Mouse (Mus musculus): ENCODE measurements around the gene Slc26a5. TPM values are rescaled to one million over a fixed set of nuclear protein-coding genes. Genes with fewer than 3 reads are reported as not detected.

Slc26a5 gene
- polyA plus RNA-seq, 1 experiment from 2014 or later: not detected

DNA sequence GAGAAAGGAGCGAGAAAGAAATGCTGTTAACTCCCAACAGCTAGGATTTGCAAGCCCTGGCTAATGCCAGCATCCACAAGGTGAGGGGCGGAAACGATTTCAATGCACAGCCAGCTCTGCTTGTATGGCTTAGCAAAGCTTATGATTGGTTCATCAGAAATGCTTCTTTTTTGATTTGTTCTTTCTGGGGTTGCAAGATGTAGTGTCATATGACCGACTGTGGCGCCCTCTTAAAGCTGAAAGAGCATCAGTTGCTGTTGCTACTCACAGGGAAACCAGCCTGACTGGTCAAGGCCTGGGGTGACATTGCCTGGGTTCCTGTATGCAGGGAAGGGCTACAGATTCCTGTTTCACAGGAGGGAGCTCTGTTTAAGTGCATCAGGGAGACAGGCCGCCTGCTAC, 908 bp upstream of the Slc26a5 start:
- 0 out of 2 replicates have a peak, but pooled peaks cover 7% of the 10 kb centered on the region for H3K4me1 ChIP-seq (replicated peaks)
- H3K36me3 ChIP-seq: no peaks in the 10 kb centered on the region
- H3K4me3 ChIP-seq: peak overlapping the region; percentile 8; the same call in 1 of the 2 replicates
- no peaks in the 10 kb centered on the region for H3K9me3 ChIP-seq (replicated peaks)
- H3K27ac ChIP-seq (ENCODE audit: poor library complexity, severe bottlenecking): no peak overlapping the region
- no peak overlapping the region for H3K9ac ChIP-seq
- ATAC-seq (ENCODE audit: insufficient number of reproducible peaks, low FRiP score): no peak
- WGBS: 20% methylated on average over 6 of the region's 6 CpGs
- peaks cover 23% of the 10 kb centered on the region for H3K27me3 ChIP-seq (replicated peaks)
- H3K4me2 ChIP-seq: peak overlapping the region; percentile 65

DNA sequence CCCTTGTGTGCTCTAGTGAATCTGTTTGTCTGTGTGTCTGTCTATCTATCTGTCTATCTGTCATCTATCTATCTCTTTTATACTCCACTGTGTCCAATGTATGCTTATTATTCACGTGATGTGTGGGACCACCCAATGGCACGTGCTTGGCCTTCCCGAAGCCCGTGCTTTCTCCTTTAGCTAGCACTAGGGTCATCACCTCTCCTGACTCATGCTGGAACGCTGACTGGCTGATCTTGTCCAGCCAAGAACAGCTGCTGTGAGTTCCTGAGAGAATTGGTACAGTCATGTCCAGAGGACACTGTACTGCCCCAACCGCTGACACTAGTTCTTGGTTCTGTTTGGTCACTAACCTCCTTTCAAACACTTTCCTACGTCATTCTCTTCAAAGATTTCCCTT, 6.8 kb downstream of the Slc26a5 start:
- Histone ChIP-seq H3K36me3 (no peaks in the 10 kb centered on the region), H3K4me1 (replicated peaks) (no peaks in the 10 kb centered on the region), H3K27me3 (replicated peaks) (no peaks in the 10 kb centered on the region), H3K9ac (no peak overlapping the region), H3K9me3 (replicated peaks) (no peaks in the 10 kb centered on the region), H3K27ac (ENCODE audit: poor library complexity, severe bottlenecking) (no peak overlapping the region), H3K4me2 (no peak overlapping the region), H3K4me3 (no peak overlapping the region)
- ATAC-seq (ENCODE audit: insufficient number of reproducible peaks, low FRiP score): no peak
- 75% methylated on average over 7 of the region's 7 CpGs for WGBS

DNA sequence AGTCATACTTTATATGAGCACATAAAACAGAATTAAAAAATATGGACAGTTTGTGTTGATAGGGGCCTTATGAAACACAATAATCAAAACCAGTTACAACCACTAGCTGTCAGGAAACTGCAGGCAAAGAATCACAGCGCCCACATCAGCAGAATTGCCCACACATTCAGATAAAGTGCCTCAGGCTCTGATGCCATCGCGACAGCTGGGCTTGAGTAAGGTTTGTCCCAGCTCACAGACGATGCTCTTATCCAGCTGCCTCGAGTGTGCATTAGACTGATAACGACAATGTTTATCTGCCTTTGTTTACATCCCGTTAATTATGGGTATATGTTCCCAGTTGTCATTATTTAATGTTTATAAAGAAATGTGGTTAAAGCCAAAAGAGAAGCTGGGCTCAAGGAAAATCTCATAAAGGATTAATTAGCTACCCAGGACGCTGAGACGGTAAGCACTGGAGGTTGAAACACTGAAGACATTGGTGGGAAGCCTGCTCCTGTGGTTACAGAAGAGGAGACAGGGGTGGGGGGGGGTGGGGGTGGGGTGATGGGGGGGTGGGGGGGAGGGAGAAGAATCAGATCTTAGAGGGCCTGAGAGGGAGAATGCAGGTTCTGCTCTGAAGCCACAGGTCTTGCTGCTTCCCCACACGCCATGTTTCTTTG, 13.6 kb downstream of the Slc26a5 start:
- no peak overlapping the region for H3K27ac ChIP-seq (ENCODE audit: poor library complexity, severe bottlenecking)
- no peaks in the 10 kb centered on the region for H3K27me3 ChIP-seq (replicated peaks)
- H3K4me2 ChIP-seq: no peak overlapping the region
- no peaks in the 10 kb centered on the region for H3K4me1 ChIP-seq (replicated peaks)
- H3K9me3 ChIP-seq (replicated peaks): no peaks in the 10 kb centered on the region
- no peak overlapping the region for H3K4me3 ChIP-seq
- H3K36me3 ChIP-seq: no peaks in the 10 kb centered on the region
- no peak overlapping the region for H3K9ac ChIP-seq
- no peak for ATAC-seq (ENCODE audit: insufficient number of reproducible peaks, low FRiP score)
- WGBS: 40% methylated on average over 10 of the region's 10 CpGs

DNA sequence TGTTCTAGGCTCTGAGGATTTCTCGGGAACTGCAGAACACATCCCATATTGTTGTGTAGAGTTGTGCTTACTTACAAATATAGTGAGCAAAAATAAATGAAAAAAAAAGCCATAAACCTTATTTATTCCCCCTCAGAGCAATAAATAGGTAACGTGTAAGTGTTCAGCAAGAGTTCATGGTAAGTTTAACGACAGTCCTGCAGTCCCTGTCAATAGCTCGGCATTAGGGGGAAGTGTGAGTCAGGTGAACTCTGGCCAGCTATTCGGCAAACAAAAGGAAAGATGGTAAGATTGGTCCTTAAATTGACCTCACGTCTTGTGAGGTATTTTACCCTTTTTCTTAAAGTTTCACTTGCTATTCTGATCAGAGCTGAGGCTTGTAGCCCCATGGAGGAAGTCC, 18.0 kb downstream of the Slc26a5 start:
- no peaks in the 10 kb centered on the region for H3K27me3 ChIP-seq (replicated peaks)

DNA sequence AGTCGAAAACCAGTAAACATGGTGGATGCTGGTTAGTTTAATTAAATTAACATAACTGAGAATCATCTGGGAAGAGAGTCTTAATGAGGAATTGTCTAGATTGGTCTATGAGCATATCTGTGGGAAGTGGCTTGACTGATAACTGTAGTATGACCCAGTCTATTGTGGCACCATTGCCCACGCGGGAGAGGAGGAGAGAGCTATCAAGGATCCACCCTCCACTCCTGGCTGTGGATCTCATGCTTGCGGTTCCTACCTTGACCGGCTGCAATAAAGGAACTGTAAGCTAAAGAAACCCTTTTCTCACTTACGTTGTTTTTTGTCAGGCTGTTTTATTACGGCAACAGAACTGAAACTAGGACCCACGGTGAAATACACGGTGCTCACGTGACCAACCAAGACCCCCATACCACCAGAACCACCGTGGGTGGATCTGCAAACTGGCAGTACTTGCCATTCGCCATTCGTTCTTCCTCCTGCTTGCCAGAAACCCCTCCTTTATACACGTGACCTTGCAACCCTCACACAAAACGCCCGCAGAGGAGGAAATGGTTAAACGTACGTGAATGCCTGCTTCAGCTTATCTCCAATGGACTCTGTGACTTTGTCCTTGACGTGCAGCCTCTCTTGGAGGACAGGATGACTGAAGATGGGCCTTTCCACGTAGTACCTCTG, 18.7 kb downstream of the Slc26a5 start:
- Histone ChIP-seq H3K4me2 (no peak overlapping the region), H3K4me1 (replicated peaks) (no peaks in the 10 kb centered on the region), H3K27me3 (replicated peaks) (no peaks in the 10 kb centered on the region), H3K36me3 (no peaks in the 10 kb centered on the region), H3K4me3 (no peak overlapping the region), H3K9me3 (replicated peaks) (no peaks in the 10 kb centered on the region), H3K27ac (ENCODE audit: poor library complexity, severe bottlenecking) (no peak overlapping the region), H3K9ac (no peak overlapping the region)
- ATAC-seq (ENCODE audit: insufficient number of reproducible peaks, low FRiP score): no peak
- WGBS: 72% methylated on average over 20 of the region's 20 CpGs

More for the DNA sequence above, 18.0 kb downstream of the Slc26a5 start:
- Histone ChIP-seq H3K9ac (no peak overlapping the region), H3K9me3 (replicated peaks) (no peaks in the 10 kb centered on the region), H3K4me3 (no peak overlapping the region), H3K27ac (ENCODE audit: poor library complexity, severe bottlenecking) (no peak overlapping the region), H3K36me3 (no peaks in the 10 kb centered on the region), H3K4me1 (replicated peaks) (no peaks in the 10 kb centered on the region), H3K4me2 (no peak overlapping the region)
- WGBS: 77% methylated on average over 6 of the region's 6 CpGs
- ATAC-seq (ENCODE audit: insufficient number of reproducible peaks, low FRiP score): no peak

DNA sequence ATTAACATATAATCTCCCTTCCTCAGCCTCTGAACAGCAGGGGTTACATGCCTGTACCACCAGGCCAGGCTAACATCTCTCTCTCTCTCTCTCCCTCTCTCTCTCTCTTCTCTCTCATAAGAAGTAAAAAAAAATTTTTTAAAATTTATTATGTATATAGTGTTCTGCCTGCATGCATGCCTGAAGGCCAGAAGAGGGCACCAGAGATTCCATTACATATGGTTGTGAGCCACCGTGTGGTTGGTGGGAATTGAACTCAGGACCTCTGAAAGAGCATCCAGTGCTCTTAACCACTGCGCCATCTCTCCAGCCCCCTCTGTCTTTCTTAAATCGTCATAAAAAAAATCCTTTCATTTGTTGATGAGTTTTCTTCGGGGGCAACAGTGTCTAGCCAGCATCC, 20.7 kb downstream of the Slc26a5 start:
- Histone ChIP-seq H3K9me3 (replicated peaks) (no peaks in the 10 kb centered on the region), H3K27me3 (replicated peaks) (no peaks in the 10 kb centered on the region), H3K9ac (no peak overlapping the region), H3K4me1 (replicated peaks) (no peaks in the 10 kb centered on the region), H3K4me3 (no peak overlapping the region), H3K36me3 (no peaks in the 10 kb centered on the region), H3K4me2 (no peak overlapping the region), H3K27ac (ENCODE audit: poor library complexity, severe bottlenecking) (no peak overlapping the region)
- no peak for ATAC-seq (ENCODE audit: insufficient number of reproducible peaks, low FRiP score)
- WGBS: 66% methylated on average over 4 of the region's 4 CpGs

DNA sequence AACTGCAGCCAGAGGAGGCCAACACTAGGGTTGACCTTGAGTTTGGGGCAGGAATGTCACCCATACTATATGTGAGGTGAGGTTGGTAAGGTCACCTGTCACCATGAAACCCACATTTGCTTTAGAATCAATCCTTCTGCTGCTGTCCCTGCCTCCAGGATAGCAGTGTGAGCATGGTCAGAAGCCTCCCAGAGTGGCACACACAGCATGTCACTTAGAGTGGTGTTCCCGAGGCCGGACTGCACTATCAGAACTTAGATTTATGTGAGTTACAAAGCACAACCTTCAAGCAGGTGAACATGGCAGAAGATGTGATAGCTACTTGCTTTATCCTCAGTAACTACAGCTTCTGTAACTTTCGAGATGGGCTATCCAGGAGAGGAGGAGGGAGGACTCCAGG, 33.6 kb downstream of the Slc26a5 start:
- Histone ChIP-seq H3K9ac (no peak overlapping the region), H3K36me3 (no peaks in the 10 kb centered on the region), H3K4me1 (replicated peaks) (no peaks in the 10 kb centered on the region), H3K27ac (ENCODE audit: poor library complexity, severe bottlenecking) (no peak overlapping the region), H3K4me2 (no peak overlapping the region), H3K4me3 (no peak overlapping the region), H3K27me3 (replicated peaks) (no peaks in the 10 kb centered on the region), H3K9me3 (replicated peaks) (no peaks in the 10 kb centered on the region)
- ATAC-seq (ENCODE audit: insufficient number of reproducible peaks, low FRiP score): no peak
- 67% methylated on average over 3 of the region's 3 CpGs for WGBS

DNA sequence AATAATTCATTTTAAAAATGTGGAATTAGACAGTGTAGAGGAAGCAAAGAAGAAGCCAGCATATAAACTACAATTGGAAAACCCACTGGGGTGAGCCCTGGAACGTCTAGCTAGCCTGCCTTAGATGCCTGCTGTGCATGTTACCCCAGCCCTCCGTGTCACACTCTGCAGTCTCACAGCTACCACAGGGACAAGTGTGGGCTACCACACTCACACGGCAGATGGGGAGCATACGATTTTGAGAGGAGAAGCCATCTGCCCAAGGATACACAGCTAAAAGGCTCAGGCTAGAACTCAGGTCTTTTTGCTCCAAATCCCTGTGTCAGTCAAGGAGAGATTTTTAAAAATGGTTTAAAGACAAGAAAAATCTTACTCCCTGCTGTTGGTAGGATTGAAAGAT, 36.5 kb downstream of the Slc26a5 start:
- Histone ChIP-seq H3K4me3 (no peak overlapping the region), H3K9ac (no peak overlapping the region), H3K27me3 (replicated peaks) (no peaks in the 10 kb centered on the region), H3K36me3 (no peaks in the 10 kb centered on the region), H3K27ac (ENCODE audit: poor library complexity, severe bottlenecking) (no peak overlapping the region), H3K4me2 (no peak overlapping the region), H3K9me3 (replicated peaks) (no peaks in the 10 kb centered on the region), H3K4me1 (replicated peaks) (no peaks in the 10 kb centered on the region)
- ATAC-seq (ENCODE audit: insufficient number of reproducible peaks, low FRiP score): no peak
- 43% methylated on average over 4 of the region's 4 CpGs for WGBS

DNA sequence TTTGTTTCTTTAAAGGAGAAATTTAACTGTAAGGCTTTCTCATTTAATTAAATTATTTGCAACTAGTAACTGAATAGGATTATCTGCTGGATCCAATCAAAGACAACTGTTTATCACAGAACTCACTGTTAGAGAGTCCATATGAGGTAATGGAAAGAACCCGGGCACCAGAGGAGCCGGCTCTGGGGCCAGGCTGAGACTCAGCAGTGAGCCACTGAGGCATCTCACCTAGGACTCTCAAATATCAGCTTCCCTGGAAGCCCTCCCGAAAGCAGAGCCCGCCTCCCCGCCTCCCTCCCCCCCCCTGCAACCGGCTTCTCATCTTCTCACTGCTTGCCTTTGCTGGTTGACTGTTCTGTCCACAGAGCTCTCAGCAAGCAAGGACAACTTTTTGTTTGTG, 37.8 kb downstream of the Slc26a5 start:
- Histone ChIP-seq H3K4me1 (replicated peaks) (no peaks in the 10 kb centered on the region), H3K27ac (ENCODE audit: poor library complexity, severe bottlenecking) (no peak overlapping the region), H3K4me2 (no peak overlapping the region), H3K4me3 (no peak overlapping the region), H3K27me3 (replicated peaks) (no peaks in the 10 kb centered on the region), H3K9ac (no peak overlapping the region), H3K9me3 (replicated peaks) (no peaks in the 10 kb centered on the region), H3K36me3 (no peaks in the 10 kb centered on the region)
- ATAC-seq (ENCODE audit: insufficient number of reproducible peaks, low FRiP score): no peak
- WGBS: 7% methylated on average over 6 of the region's 6 CpGs

DNA sequence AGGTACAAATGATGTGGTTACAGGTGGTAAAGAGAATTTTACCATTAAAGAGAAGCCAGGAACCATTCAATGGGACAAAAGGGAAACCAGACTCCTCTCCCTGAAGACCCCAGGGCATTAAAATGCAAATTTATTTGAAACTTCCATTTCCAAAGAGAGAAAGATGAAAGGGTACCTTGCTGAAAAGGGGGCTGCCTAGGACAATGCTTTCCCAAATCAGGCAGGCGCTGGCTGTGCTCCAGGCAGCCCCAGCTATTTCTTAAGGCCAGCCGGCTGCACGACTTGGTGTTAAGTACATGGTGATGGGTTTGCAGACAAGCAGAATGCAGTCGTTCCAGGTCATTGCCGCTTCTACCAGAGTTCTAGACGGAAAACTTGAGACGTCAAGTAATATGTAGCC, 39.0 kb downstream of the Slc26a5 start:
- ATAC-seq (ENCODE audit: insufficient number of reproducible peaks, low FRiP score): no peak
- no peaks in the 10 kb centered on the region for H3K36me3 ChIP-seq
- H3K4me2 ChIP-seq: no peak overlapping the region
- H3K4me1 ChIP-seq (replicated peaks): no peaks in the 10 kb centered on the region
- 66% methylated on average over 7 of the region's 7 CpGs for WGBS
- H3K4me3 ChIP-seq: no peak overlapping the region
- no peak overlapping the region for H3K9ac ChIP-seq
- no peaks in the 10 kb centered on the region for H3K9me3 ChIP-seq (replicated peaks)
- no peak overlapping the region for H3K27ac ChIP-seq (ENCODE audit: poor library complexity, severe bottlenecking)
- H3K27me3 ChIP-seq (replicated peaks): no peaks in the 10 kb centered on the region

DNA sequence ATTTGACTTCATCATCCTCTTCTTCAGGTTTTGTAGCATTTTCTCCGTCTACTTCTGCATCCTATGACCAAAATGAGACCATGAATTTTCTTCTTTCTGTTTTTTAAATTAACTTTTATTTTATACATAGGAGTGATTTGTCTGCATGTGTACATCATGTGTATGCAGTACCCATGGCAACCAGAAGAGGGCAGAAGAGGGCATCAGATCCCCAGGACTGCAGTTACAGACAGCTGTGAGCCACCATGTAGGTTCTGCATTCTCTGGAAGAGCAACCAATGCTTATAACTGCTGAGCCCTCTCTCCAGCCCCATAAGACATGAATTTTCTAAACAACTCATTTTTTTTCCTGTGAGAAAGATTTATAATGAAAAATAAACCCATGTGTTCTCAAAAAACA, 51.4 kb downstream of the Slc26a5 start:
- ATAC-seq (ENCODE audit: insufficient number of reproducible peaks, low FRiP score): no peak
- H3K9me3 ChIP-seq (replicated peaks): no peaks in the 10 kb centered on the region
- WGBS: 38% methylated on average over 1 of the region's 1 CpGs

DNA sequence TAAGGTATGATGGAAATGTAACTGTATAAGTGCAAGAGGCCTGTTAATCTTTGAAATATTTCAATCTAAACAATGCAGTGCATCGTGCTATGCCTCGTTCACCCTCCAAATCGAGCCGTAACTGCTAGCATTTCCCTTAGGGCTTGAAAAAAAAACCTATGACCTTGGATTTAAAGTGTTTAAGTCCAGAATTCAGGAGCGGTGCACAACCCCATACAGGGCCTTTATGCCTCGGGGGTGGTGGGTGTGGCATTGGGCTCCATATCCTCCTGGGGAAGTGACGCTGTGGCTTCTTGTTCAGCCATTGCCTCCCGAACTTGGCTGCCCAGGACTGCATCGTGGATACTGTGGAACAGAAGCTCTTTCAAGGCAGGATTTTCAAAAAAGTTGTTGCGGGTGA, 54.5 kb downstream of the Slc26a5 start:
- Histone ChIP-seq H3K36me3 (no peaks in the 10 kb centered on the region), H3K27ac (ENCODE audit: poor library complexity, severe bottlenecking) (no peak overlapping the region), H3K4me3 (no peak overlapping the region), H3K4me1 (replicated peaks) (no peaks in the 10 kb centered on the region), H3K9me3 (replicated peaks) (no peaks in the 10 kb centered on the region), H3K9ac (no peak overlapping the region), H3K4me2 (no peak overlapping the region), H3K27me3 (replicated peaks) (no peaks in the 10 kb centered on the region)
- ATAC-seq (ENCODE audit: insufficient number of reproducible peaks, low FRiP score): no peak
- 75% methylated on average over 10 of the region's 10 CpGs for WGBS

More for the DNA sequence above, 51.4 kb downstream of the Slc26a5 start:
- H3K36me3 ChIP-seq: no peaks in the 10 kb centered on the region
- no peak overlapping the region for H3K27ac ChIP-seq (ENCODE audit: poor library complexity, severe bottlenecking)
- H3K4me2 ChIP-seq: no peak overlapping the region
- H3K9ac ChIP-seq: no peak overlapping the region
- no peaks in the 10 kb centered on the region for H3K4me1 ChIP-seq (replicated peaks)
- no peak overlapping the region for H3K4me3 ChIP-seq
- no peaks in the 10 kb centered on the region for H3K27me3 ChIP-seq (replicated peaks)
